Mouse (Mus musculus): ENCODE measurements around the gene Syde1. TPM values are rescaled to one million over a fixed set of nuclear protein-coding genes. Genes with fewer than 3 reads are reported as not detected.
"Not testable (repeated sequence)": the region's sequence is repeated elsewhere in the genome, so short reads cannot be mapped to it uniquely, and the experiment has no call there.

The Syde1 gene
- 12.2 TPM in 2 replicates for polyA plus RNA-seq (2016; fragmentation: Nextera tagmentation; extraction: Ambion mirVana)

DNA sequence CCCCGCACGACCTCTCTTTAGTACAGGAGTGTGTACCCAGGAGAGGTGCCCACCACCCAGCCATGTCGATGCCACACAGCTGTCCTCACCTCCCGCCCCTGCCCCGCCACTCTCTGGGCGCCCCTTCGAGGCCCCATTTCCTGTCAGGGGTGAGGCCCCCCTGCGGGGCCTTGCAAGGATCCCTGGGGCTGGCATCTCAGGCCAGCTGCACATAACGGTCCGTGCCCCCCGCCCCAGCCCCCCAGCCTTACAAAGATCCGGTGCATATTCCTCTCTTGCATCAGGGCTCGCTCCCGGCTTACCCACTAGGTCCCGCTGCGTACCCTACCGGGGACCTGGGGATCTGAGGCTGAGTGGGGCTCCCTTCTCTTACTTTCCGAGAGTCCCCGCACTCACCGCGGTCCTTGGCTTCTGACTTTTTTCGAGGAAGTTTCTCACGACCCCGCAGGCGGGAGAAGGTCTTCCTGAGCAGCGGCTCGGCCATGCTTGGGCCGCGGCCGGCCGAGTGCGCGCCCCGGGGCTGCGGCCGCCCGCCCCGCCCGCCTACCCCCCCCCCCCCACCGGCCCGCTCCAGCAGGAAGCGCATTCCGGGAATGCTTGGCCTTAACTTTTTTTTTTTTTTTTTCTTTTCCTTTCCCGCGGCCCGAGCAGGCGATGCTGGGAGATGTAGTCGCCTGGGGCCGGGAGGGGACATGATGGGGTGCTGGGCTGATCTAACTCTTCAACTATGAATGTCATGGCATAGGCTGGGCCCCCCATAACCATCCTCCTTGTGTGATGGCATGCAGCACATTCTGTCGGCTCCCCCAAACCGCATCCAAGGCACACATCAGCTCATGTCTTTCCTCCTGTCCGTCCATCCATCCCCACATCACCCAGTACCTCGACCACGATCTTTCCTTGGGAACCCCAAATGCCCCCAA lies at the start of gene Syde1:
TSS of gene Syde1 (minus strand) at position 559 of the 923 bp plus-strand sequence.
- Histone ChIP-seq H3K4me1 (replicated peaks) (peaks cover 19% of the 10 kb centered on the region), H3K9me3 (no peaks in the 10 kb centered on the region), H3K36me3 (peaks cover 30% of the 10 kb centered on the region), H3K4me3 (peak within 1 kb of the TSS; percentile 68), H3K27me3 (ENCODE audit: insufficient read depth, poor library complexity, severe bottlenecking) (no peaks in the 10 kb centered on the region), H3K27ac (peak within 1 kb of the TSS; percentile 92)
- 4% methylated on average over 49 of the region's 54 CpGs for WGBS
- peak; percentile 68 for DNase-seq (ENCODE audit: low spot score)

DNA sequence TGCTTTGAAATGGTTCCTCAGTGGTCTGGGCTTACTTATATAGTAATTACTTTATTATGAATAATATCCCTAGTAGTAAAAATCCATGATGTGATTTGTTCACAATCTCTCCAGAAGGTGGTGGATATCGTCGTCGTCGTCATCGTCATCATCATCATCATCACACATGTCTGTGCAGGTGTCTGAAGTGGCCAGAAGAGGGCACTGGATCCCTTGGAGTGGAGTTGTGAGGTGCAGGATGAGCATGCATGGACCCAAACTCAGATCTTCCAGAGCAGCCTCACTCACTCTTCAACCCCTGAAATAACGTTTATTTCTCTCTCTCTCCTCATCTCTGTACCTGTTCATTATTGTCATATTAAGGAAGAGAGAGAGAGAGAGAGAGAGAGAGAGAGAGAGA lies 40.5 kb upstream of the Syde1 start:
- H3K4me3 ChIP-seq, result no peak overlapping the region
- DNase-seq (ENCODE audit: low spot score), result peak; percentile 43
- H3K27ac ChIP-seq, result no peak overlapping the region
- no peaks in the 10 kb centered on the region for H3K36me3 ChIP-seq
- H3K27me3 ChIP-seq (ENCODE audit: insufficient read depth, poor library complexity, severe bottlenecking), result no peaks in the 10 kb centered on the region
- H3K4me1 ChIP-seq (replicated peaks), result no peaks in the 10 kb centered on the region
- H3K9me3 ChIP-seq, result no peaks in the 10 kb centered on the region
- 26% methylated on average over 6 of the region's 6 CpGs for WGBS

DNA sequence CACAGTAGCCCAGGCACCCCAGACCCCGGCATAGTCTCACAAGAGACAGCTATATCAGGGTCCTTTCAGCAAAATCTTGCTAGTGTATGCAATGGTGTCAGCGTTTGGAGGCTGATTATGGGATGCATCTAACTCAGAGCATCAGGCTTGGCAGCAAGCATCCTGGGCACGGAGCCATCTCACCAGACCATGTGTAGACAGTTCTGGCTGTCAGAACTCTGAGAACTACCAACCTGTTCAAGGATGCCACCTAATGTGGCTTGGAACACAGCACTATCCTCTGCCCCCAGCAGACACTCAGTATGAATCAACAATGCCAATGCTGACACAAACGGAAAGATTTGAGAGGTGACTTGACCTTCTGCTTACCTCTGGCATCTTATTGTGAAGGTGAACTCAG lies 38.4 kb upstream of the Syde1 start:
- no peaks in the 10 kb centered on the region for H3K36me3 ChIP-seq
- no peaks in the 10 kb centered on the region for H3K4me1 ChIP-seq (replicated peaks)
- WGBS, result 84% methylated on average over 4 of the region's 4 CpGs
- DNase-seq (ENCODE audit: low spot score), result no peak
- H3K4me3 ChIP-seq, result no peak overlapping the region
- no peaks in the 10 kb centered on the region for H3K27me3 ChIP-seq (ENCODE audit: insufficient read depth, poor library complexity, severe bottlenecking)
- no peak overlapping the region for H3K27ac ChIP-seq
- no peaks in the 10 kb centered on the region for H3K9me3 ChIP-seq

DNA sequence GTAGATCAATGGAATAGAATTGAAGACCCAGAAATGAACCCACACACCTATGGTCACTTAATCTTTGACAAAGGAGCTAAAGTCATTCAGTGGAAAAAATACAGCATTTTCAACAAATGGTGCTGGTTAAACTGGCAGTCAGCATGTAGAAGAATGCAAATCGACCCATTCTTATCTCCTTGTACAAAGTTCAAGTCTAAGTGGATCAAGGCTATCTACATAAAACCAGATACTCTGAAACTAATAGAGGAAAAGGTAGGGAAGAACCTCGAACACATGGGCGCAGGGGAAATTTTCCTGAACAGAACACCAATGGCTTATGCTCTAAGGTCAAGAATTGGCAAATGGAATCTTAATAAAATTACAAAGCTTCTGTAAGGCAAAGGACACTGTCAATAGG lies 31.4 kb upstream of the Syde1 start:
- H3K27me3 ChIP-seq (ENCODE audit: insufficient read depth, poor library complexity, severe bottlenecking); H3K4me3 ChIP-seq; DNase-seq (ENCODE audit: low spot score); H3K4me1 ChIP-seq (replicated peaks); H3K36me3 ChIP-seq; H3K27ac ChIP-seq; H3K9me3 ChIP-seq: not testable (repeated sequence)
- 81% methylated on average over 3 of the region's 3 CpGs for WGBS

- Histone ChIP-seq H3K9me3 (no peaks in the 10 kb centered on the region), H3K4me1 (replicated peaks) (no peaks in the 10 kb centered on the region), H3K4me3 (no peak within 1 kb of the TSS), H3K27ac (no peak within 1 kb of the TSS), H3K27me3 (ENCODE audit: insufficient read depth, poor library complexity, severe bottlenecking) (no peaks in the 10 kb centered on the region), H3K36me3 (no peaks in the 10 kb centered on the region)
- no peak for DNase-seq (ENCODE audit: low spot score)
- 83% methylated on average over 1 of the region's 1 CpGs for WGBS
Measured at GRCm38 (mm10) chr10:78617974-78618373, 26.2 kb upstream of the Syde1 start, which contains the start of gene Olfr1357. Gene Olfr1357 (minus strand): TSS chr10:78618074.

DNA sequence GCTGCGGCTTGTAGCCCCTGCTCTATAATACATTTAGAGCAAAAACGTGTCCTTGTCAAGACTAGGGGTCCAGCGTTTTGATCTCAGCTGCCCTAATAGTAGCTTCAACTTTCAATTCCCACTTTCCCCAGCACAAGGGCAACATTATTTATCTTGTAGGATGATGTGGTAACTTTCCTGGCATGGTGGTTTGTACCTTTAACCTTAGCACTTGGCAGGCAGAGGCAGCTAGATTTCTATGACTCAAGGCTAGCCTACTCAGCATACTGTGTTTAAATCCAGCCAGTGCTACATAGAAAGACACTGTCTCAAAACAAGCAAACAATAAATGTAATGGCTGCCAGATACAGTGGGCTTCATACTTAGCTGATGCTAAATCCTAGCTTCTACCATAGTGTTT lies 15.8 kb upstream of the Syde1 start:
- 78% methylated on average over 3 of the region's 3 CpGs for WGBS

DNA sequence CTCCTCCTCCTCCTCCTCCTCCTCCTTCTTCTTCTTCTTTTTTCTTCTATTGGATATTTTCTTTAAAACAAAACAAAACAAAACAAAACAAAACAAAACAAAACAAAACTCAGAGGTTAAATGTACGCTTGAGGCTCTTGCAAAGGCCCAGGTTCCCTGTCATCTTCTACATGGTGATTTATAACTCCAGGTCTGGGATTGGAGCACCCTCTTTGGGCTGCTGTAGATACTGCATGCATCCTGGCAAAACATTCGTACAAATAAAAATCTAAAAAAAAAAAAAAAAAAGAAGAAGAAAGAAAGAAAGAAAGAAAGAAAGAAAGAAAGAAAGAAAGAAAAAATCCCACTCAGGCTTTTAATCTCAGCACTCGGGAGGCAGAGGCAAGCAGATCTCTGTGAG lies 13.3 kb upstream of the Syde1 start:
- 45% methylated on average over 3 of the region's 3 CpGs for WGBS

More for the DNA sequence above, 15.8 kb upstream of the Syde1 start:
- no peak overlapping the region for H3K4me3 ChIP-seq
- no peaks in the 10 kb centered on the region for H3K9me3 ChIP-seq
- H3K4me1 ChIP-seq (replicated peaks), result no peaks in the 10 kb centered on the region
- H3K36me3 ChIP-seq, result no peaks in the 10 kb centered on the region
- no peaks in the 10 kb centered on the region for H3K27me3 ChIP-seq (ENCODE audit: insufficient read depth, poor library complexity, severe bottlenecking)
- no peak for DNase-seq (ENCODE audit: low spot score)
- no peak overlapping the region for H3K27ac ChIP-seq

DNA sequence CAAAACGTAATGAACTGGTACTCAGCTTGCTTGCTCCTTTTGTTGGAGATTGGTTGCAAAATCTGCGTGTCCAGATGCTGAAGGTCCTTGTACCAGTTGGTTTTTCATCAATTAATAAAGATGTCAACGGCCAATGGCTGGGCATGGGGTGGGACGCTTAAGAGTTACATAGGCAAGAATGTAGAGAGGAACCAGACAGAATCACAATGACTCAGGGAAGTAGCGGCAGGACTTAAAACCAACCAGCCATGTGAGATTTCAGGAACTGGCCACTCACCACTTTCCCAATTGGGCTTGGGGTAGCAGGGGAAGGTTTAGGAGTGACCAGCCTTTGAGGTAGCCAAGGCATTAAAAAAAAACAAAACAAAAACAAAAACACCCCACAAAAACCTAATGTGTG lies 8.1 kb upstream of the Syde1 start:
- no peak overlapping the region for H3K27ac ChIP-seq
- no peak overlapping the region for H3K4me3 ChIP-seq
- H3K9me3 ChIP-seq, result no peaks in the 10 kb centered on the region
- 84% methylated on average over 5 of the region's 5 CpGs for WGBS
- no peaks in the 10 kb centered on the region for H3K4me1 ChIP-seq (replicated peaks)
- no peaks in the 10 kb centered on the region for H3K27me3 ChIP-seq (ENCODE audit: insufficient read depth, poor library complexity, severe bottlenecking)
- DNase-seq (ENCODE audit: low spot score), result no peak
- no peaks in the 10 kb centered on the region for H3K36me3 ChIP-seq

More for the DNA sequence above, 13.3 kb upstream of the Syde1 start:
- Histone ChIP-seq H3K36me3 (no peaks in the 10 kb centered on the region), H3K9me3 (no peaks in the 10 kb centered on the region), H3K4me3 (no peak overlapping the region), H3K27me3 (ENCODE audit: insufficient read depth, poor library complexity, severe bottlenecking) (no peaks in the 10 kb centered on the region), H3K27ac (no peak overlapping the region), H3K4me1 (replicated peaks) (no peaks in the 10 kb centered on the region)
- no peak for DNase-seq (ENCODE audit: low spot score)

DNA sequence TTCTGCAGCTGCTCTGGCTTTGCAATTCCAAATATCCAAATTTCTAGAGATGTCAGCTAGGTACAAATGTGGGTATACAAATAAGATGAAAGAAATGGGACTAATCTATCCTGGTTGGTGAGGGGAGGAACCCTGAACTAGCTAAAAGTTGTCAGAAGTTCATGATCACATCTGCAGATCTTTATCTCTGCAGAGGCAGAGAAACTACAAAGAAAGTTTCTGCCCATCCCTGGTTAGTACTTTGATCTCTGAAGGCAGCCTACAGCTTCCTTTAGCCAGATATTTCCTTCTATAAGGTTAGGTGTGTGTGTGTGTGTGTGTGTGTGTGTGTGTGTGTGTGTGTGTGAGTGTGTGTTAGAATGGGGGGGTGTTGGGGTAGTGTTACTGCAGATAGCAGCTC lies 2.8 kb upstream of the Syde1 start:
- no peak overlapping the region for H3K4me3 ChIP-seq
- H3K9me3 ChIP-seq, result no peaks in the 10 kb centered on the region

GRCm38 (mm10) chr10:78594157-78594556 lies 2.4 kb upstream of the Syde1 start:
- Histone ChIP-seq H3K4me1 (replicated peaks) (peaks cover 19% of the 10 kb centered on the region), H3K9me3 (no peaks in the 10 kb centered on the region), H3K27ac (no peak overlapping the region), H3K4me3 (no peak overlapping the region), H3K36me3 (peaks cover 9% of the 10 kb centered on the region), H3K27me3 (ENCODE audit: insufficient read depth, poor library complexity, severe bottlenecking) (no peaks in the 10 kb centered on the region)
- 84% methylated on average over 6 of the region's 6 CpGs for WGBS
- no peak for DNase-seq (ENCODE audit: low spot score)

More for the DNA sequence above, 2.8 kb upstream of the Syde1 start:
- Histone ChIP-seq H3K27me3 (ENCODE audit: insufficient read depth, poor library complexity, severe bottlenecking) (no peaks in the 10 kb centered on the region), H3K27ac (no peak overlapping the region), H3K36me3 (peaks cover 5% of the 10 kb centered on the region), H3K4me1 (replicated peaks) (peaks cover 19% of the 10 kb centered on the region)
- no peak for DNase-seq (ENCODE audit: low spot score)

- Histone ChIP-seq H3K27me3 (ENCODE audit: insufficient read depth, poor library complexity, severe bottlenecking) (no peaks in the 10 kb centered on the region), H3K9me3 (no peaks in the 10 kb centered on the region), H3K4me1 (replicated peaks) (peaks cover 19% of the 10 kb centered on the region), H3K27ac (no peak overlapping the region), H3K4me3 (no peak overlapping the region), H3K36me3 (peaks cover 13% of the 10 kb centered on the region)
- DNase-seq (ENCODE audit: low spot score), result no peak
- 93% methylated on average over 5 of the region's 5 CpGs for WGBS
Measured at GRCm38 (mm10) chr10:78593736-78594135, 2.0 kb upstream of the Syde1 start.

- no peak for DNase-seq (ENCODE audit: low spot score)
Measured at GRCm38 (mm10) chr10:78592856-78593379, 1.2 kb upstream of the Syde1 start.

DNA sequence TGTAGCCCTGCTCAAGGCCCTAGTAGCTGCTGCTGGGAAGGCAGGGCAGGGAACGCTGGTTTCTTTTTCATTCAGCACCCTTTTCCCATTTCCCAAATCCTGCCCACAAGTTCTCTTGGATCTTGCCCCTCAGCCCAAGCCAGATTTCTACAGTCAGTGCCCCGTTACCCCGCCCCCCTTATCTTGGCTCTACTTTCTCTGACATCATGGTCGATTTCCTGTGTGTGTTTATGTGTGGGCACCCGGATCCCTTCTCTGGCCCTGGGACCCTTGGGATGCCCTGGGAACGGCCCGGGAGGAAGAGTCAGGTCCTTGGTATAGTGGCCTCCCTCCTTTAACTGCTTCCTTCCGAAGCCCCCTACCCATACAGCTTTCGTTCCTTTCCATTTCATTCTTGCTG lies 1.0 kb downstream of the Syde1 start:
- H3K27me3 ChIP-seq (ENCODE audit: insufficient read depth, poor library complexity, severe bottlenecking), result no peaks in the 10 kb centered on the region
- WGBS, result 45% methylated on average over 9 of the region's 9 CpGs
- peak overlapping the region; percentile 68 for H3K4me3 ChIP-seq
- H3K4me1 ChIP-seq (replicated peaks), result peaks cover 19% of the 10 kb centered on the region
- H3K36me3 ChIP-seq, result peaks cover 39% of the 10 kb centered on the region
- no peaks in the 10 kb centered on the region for H3K9me3 ChIP-seq
- peak overlapping the region; percentile 92 for H3K27ac ChIP-seq
- no peak for DNase-seq (ENCODE audit: low spot score)

More at GRCm38 (mm10) chr10:78592856-78593379, 1.2 kb upstream of the Syde1 start:
- Histone ChIP-seq H3K27me3 (ENCODE audit: insufficient read depth, poor library complexity, severe bottlenecking) (no peaks in the 10 kb centered on the region), H3K4me1 (replicated peaks) (peaks cover 19% of the 10 kb centered on the region), H3K27ac (no peak overlapping the region), H3K36me3 (peaks cover 18% of the 10 kb centered on the region), H3K4me3 (no peak overlapping the region), H3K9me3 (no peaks in the 10 kb centered on the region)
- WGBS, result 85% methylated on average over 4 of the region's 4 CpGs
